In the genomic region with DNA sequence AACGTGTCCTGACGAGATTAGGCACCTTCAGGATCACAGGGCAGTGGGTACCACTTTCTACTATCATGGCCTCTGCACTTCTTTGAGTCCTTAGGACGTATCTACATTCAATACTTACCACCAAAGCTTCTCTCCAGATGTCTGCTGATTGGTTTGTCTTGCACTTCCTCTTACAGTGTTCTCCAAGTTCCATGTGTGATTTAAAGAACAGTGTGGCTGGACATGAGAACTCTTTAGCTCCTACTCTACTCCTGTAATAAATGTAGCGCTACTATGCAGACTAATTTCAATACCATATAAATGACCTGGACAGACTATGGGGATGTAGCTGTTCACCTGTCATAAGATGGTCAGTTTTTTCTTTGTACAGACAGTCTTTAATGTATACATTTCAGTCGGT, we compare ENCODE assay signal across 29 mouse cellular contexts. TPM values are rescaled to one million over a fixed set of nuclear protein-coding genes. Genes with fewer than 3 reads are reported as not detected.
DNase-seq lines count a peak whose midpoint lies in the region; ATAC-seq and TF ChIP-seq lines count a peak whose summit lies in the region.
"Had no signal": no experiment of that assay in that cellular context is flagged by ENCODE, and none has a peak within 500 bp of the region (broad histone marks: within the 10 kb centered on the region; RNA-seq: fewer than 3 reads in every experiment).

No protein-coding gene starts in this region.

- no peak overlapping the region for H3K4me3 ChIP-seq in kidney, embryonic 14.5 days (ENCODE audit: low read length)
- no peak overlapping the region for H3K4me3 ChIP-seq in kidney, adult 2 months (ENCODE audit: insufficient read depth, low read depth, low read length)
- H3K4me3 ChIP-seq: embryonic facial prominence, embryonic 10.5 days; embryonic facial prominence, embryonic 13.5 days; erythroblast, embryonic 14.5 days; forebrain, embryonic 10.5 days; forebrain, embryonic 13.5 days; gastrocnemius, adult 2 months; heart, adult 2 months; hindbrain, embryonic 12.5 days had no signal

- TF ChIP-seq POLR2A in kidney, adult 2 months (IDR thresholded peaks at IDR 0.05; ENCODE audit: low read depth, low read length), result no peak

- H3K27me3 ChIP-seq in splenic B cell, adult 2 months (ENCODE audit: control insufficient read depth, insufficient read depth, low read length, poor library complexity, severe bottlenecking), result no peaks in the 10 kb centered on the region
- H3K27me3 ChIP-seq in kidney, embryonic 14.5 days (ENCODE audit: control insufficient read depth, insufficient read depth, low read length), result no peaks in the 10 kb centered on the region
- H3K27me3 ChIP-seq in kidney, adult 2 months (replicated peaks; ENCODE audit: control insufficient read depth, insufficient read depth, low read length), result no peaks in the 10 kb centered on the region
- H3K27me3 ChIP-seq: CH12.LX; embryonic facial prominence, embryonic 13.5 days; forebrain, embryonic 13.5 days; hindbrain, embryonic 12.5 days had no signal

- TF ChIP-seq CTCF in kidney, adult 2 months (conservative IDR thresholded peaks at IDR 0.05; ENCODE audit: insufficient read depth, insufficient read length, low read depth, low read length), result no peak

- WGBS in kidney, embryonic 14.5 days, result 88% methylated on average over 5 of the region's 5 CpGs
- 84% methylated on average over 5 of the region's 5 CpGs for WGBS in kidney, adult 2 months

- no peak overlapping the region for H3K9ac ChIP-seq in kidney, embryonic 14.5 days (ENCODE audit: low read depth, low read length)
- H3K9ac ChIP-seq: embryonic facial prominence, embryonic 13.5 days; forebrain, embryonic 13.5 days; hindbrain, embryonic 12.5 days had no signal

- no peak overlapping the region for H3K4me2 ChIP-seq in kidney, embryonic 14.5 days (replicated peaks; ENCODE audit: low read depth, low read length)
- H3K4me2 ChIP-seq: embryonic facial prominence, embryonic 13.5 days; forebrain, embryonic 13.5 days; heart, embryonic 11.5 days; hindbrain, embryonic 12.5 days had no signal

- H3K36me3 ChIP-seq in splenic B cell, adult 2 months (ENCODE audit: control insufficient read depth, insufficient read depth, low read length, poor library complexity, severe bottlenecking), result 0 out of 2 replicates have a peak, but pooled peaks cover 3% of the 10 kb centered on the region
- no peaks in the 10 kb centered on the region for H3K36me3 ChIP-seq in kidney, embryonic 14.5 days (ENCODE audit: control insufficient read depth, insufficient read depth, low read length)
- H3K36me3 ChIP-seq in kidney, adult 2 months (ENCODE audit: control insufficient read depth, insufficient read depth, low read length), result no peaks in the 10 kb centered on the region

- no peaks in the 10 kb centered on the region for H3K9me3 ChIP-seq in kidney, embryonic 14.5 days (ENCODE audit: control insufficient read depth, low read length)
- H3K9me3 ChIP-seq: embryonic facial prominence, embryonic 10.5 days; embryonic facial prominence, embryonic 13.5 days; forebrain, embryonic 10.5 days; forebrain, embryonic 13.5 days; G1E; hindbrain, embryonic 12.5 days had no signal

- ATAC-seq in granulocyte monocyte progenitor cell, adult 5-6 weeks (replicated peaks; ENCODE audit: poor library complexity, severe bottlenecking), result peak; percentile 23; the same call in 1 of the 2 replicates
- no peak for ATAC-seq in kidney, embryonic 14.5 days (ENCODE audit: low FRiP score, low TSS enrichment)
- ATAC-seq: forebrain, embryonic 13.5 days; forebrain, embryonic 16.5 days; hindbrain, embryonic 16.5 days had no signal

- no peak overlapping the region for H3K27ac ChIP-seq in kidney, embryonic 14.5 days (ENCODE audit: low read depth, low read length)
- H3K27ac ChIP-seq in kidney, adult 2 months (ENCODE audit: insufficient read depth, low read depth, low read length), result no peak overlapping the region
- H3K27ac ChIP-seq: embryonic facial prominence, embryonic 10.5 days; embryonic facial prominence, embryonic 13.5 days; forebrain, embryonic 10.5 days; forebrain, embryonic 13.5 days; gastrocnemius, adult 2 months; heart, adult 2 months; hindbrain, embryonic 12.5 days had no signal

- 0 out of 2 replicates have a peak, but pooled peaks cover 14% of the 10 kb centered on the region for H3K4me1 ChIP-seq in kidney, embryonic 14.5 days (ENCODE audit: control insufficient read depth, insufficient read depth, low read length)
- peaks cover 12% of the 10 kb centered on the region for H3K4me1 ChIP-seq in kidney, adult 2 months (ENCODE audit: control insufficient read depth, insufficient read depth, low read length)

- peak; percentile 58 for DNase-seq in heart, adult 11 months
- DNase-seq in heart, adult 9 months (ENCODE audit: low spot score in 2 of 2), result no peak
- DNase-seq in A20 (ENCODE audit: low read depth, low spot score), result peak; percentile 52
- DNase-seq in splenic B cell, adult 2 months (ENCODE audit: low read depth, low spot score), result peak; percentile 42
- no peak for DNase-seq in kidney, adult 2 months
- DNase-seq: adrenal gland, adult 2 months; adrenal gland, postnatal 14 days; B cell, adult 2 months; cerebellum, adult 11 months; cerebellum, adult 2 months; cerebellum, adult 9-11 months; cerebellum, postnatal 25 days; embryo, embryonic 11 days; gastrocnemius, adult 2 months; gastrocnemius, postnatal 14 days; heart, adult 2 months had no signal

RNA-seq across cellular contexts. Expression of gene Fbxo11, which starts 24.3 kb away (rescaled TPM):
- total RNA-seq in granulocyte monocyte progenitor cell, adult 5-6 weeks (2014; fragmentation: Nextera tagmentation), result 22.0 and 23.1 TPM in 2 replicates
- 17.5 and 24.6 TPM in 2 replicates for total RNA-seq in granulocyte monocyte progenitor cell, adult 5-6 weeks (2017)
- 26.7 and 28.0 TPM in 2 replicates for polyA plus RNA-seq in kidney, embryonic 14.5 days (2014; fragmentation: Nextera tagmentation; extraction: Ambion mirVana)
- 13.8 and 18.5 TPM in 2 replicates for polyA plus RNA-seq in kidney, adult 2 months (2012; rRNA removed)

Comparison
In these comparisons a context has a peak if more than half of its experiments do, and no peak if none do; other contexts are left out.
1. DNase-seq: peak in heart, adult 11 months (single experiment), A20 (single experiment) and splenic B cell, adult 2 months (single experiment); none in heart, adult 9 months (0 of 2) and kidney, adult 2 months (single experiment).